Mouse (Mus musculus) thymus, adult 2 months (tissue): ENCODE measurements around the gene Ube2cbp.

Experiments used
- CTCF ChIP-seq: fragments of 200-500 bp; IDR thresholded peaks from 2 replicates; pipeline ENCODE4 v1.5.1; 2012; ENCODE audit warnings: mild to moderate bottlenecking, control low read depth, low read length, moderate library complexity, borderline replicate concordance; ENCODE audit not compliant: control insufficient read depth, poor library complexity, insufficient read depth; ENCODE audit errors: extremely low read depth
- POLR2A ChIP-seq: fragments of 200-500 bp; IDR thresholded peaks from 2 replicates; pipeline ENCODE4 v1.6.1; 2012; ENCODE audit warnings: mild to moderate bottlenecking, low read length, control low read depth, moderate library complexity; ENCODE audit not compliant: control insufficient read depth, poor library complexity, insufficient read depth; ENCODE audit errors: extremely low read depth

DNA sequence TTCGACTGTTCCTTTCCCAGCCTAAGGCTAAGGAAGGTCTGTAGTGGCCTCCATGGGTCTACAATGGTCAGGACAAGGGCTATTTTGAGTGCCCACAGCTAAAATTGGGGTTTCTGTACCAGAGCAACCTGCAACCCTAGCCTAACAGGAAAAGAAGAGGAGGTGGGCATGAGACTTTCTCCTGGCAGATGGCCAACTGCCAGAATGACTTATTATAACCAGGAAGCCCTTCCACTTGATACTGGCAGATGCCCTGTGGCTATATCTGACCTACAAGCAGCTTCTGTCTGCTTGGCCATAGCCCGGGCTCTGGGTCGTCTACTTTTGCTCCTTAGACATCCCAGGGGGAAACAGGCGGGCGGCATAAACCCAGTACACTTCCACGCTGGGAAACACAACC is 163.3 kb downstream of the Ube2cbp start:
- TF ChIP-seq CTCF: no peak
- no peak for TF ChIP-seq POLR2A
